Mouse (Mus musculus) bone marrow, adult 2 months (tissue): ENCODE results near the gene Ndufc1.

Experiments used
- CTCF ChIP-seq: fragments of 200-500 bp; IDR thresholded peaks from 2 replicates; pipeline ENCODE4 v1.5.1; 2011; ENCODE audit warnings: low read length, control low read depth; ENCODE audit not compliant: control insufficient read depth, insufficient read depth
- POLR2A ChIP-seq: fragments of 200-500 bp; IDR thresholded peaks from 2 replicates; pipeline ENCODE4 v1.6.1; 2011; ENCODE audit warnings: low read depth, mild to moderate bottlenecking, control low read depth, low read length, borderline replicate concordance; ENCODE audit not compliant: control insufficient read depth

DNA sequence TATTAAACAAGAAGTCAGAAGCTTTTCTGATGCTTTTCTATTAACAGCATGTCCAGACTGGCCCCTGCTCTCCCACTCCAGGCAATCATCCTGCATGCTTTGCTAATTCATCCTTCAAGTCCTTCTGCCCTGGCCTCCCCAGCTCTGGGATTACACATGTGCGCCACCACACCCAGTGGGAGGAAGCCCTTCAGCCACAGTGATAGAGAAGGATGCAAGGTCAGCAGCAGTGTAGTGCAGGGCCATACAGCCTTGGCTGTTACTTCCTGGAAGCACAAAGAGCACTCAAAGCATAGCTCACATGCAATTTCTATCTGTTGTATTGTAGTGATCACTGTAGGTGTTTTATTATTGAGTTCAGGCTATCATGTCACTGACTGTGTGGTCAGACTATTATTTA, 4.5 kb upstream of the Ndufc1 start:
- TF ChIP-seq POLR2A (no peak), CTCF (no peak)
